Mouse (Mus musculus) mouse trophoblast stem cell (cell line): ENCODE results near the gene Rims3.

Experiments used
- in situ Hi-C, 2 experiments: fragments of 300-500 bp; cut with MseI, MboI; formaldehyde crosslinking; loops; 2 replicates in 1 of 2; 3 replicates in 1 of 2; pipeline ENCODE4 v1.15.1; 2025

Gene Rims3

GRCm38 (mm10) chr4:120849451-120849850 is 5.2 kb upstream of the Rims3 start:
- in situ Hi-C loops = no loop called here

- in situ Hi-C loops = loop anchor here (5.0 kb wide), 1 partner anchor 41 kb away; no protein-coding TSS in a partner anchor
Observed at GRCm38 (mm10) chr4:120850946-120851345, 3.7 kb upstream of the Rims3 start.

GRCm38 (mm10) chr4:120855360-120856060 is 894 bp downstream of the Rims3 start:
- in situ Hi-C loops = no loop called here

DNA sequence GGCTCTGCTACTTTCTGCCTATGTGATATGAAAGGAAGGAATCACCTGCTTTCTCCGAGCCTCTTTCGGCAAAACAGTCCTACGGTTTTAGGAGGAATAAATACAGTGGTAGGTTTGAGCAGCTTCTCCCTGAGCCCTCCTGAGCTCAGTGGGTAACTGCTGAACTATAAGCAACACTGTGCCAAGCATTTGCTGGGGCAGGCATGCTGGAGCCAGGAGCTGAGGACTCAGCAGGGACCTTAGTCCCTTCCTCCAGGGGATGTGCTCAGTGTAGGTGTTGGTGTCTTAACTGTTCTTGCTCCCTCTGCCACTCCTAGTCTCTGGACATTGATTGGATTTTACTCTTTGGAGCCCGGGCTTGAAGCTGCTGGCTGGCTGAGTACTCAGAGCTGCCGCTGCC is 1.8 kb downstream of the Rims3 start:
- in situ Hi-C loops = no loop called here

DNA sequence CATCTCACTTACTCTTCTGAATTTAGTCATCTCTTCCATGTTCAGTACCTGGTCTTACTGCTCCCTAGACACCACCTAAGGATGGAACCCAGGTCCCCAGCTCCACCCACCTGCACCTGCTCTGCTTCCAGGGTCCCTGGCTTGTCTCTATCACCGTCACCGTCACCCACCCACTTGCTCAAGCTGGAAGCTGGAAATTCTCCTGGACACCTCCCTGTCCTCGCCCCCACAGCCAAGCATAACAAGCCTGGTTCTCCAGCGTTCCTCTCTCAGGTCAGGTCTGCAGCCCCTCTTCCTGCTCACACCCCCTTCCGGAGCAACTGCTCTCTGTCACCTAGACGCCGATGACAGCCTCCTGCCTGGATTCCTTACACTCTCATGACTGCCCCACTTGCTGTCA is 5.2 kb downstream of the Rims3 start:
- in situ Hi-C loops = no loop called here

GRCm38 (mm10) chr4:120866211-120866610 is 11.6 kb downstream of the Rims3 start:
- in situ Hi-C loops = no loop called here

GRCm38 (mm10) chr4:120868246-120868645 is 13.6 kb downstream of the Rims3 start:
- in situ Hi-C loops = no loop called here

- in situ Hi-C loops = no loop called here
Observed at GRCm38 (mm10) chr4:120868988-120869387, 14.4 kb downstream of the Rims3 start.

DNA sequence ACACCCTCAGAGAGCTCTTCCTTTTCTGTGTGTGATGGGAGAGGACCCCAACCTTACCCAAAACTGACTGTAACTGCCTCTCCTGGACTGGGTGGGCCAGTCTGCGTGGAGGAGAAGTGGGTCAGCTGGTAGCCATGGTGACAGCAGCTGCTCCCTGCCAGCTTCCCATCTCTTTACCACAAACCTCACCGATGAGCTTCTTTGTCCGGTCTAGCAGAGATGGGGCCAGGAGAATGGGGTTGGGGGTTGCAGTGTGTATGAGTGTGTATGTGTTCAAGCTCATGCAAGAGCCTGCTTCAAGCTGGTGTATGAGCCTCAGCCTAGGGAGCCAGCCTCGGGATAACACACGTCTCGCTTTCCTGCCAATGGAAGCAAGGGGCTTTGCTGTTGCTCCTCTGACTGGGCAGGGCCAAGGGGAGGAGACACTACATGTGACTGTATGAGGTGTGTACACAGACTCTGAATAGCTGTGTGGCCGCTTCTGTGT is 15.7 kb downstream of the Rims3 start:
- in situ Hi-C loops = no loop called here

DNA sequence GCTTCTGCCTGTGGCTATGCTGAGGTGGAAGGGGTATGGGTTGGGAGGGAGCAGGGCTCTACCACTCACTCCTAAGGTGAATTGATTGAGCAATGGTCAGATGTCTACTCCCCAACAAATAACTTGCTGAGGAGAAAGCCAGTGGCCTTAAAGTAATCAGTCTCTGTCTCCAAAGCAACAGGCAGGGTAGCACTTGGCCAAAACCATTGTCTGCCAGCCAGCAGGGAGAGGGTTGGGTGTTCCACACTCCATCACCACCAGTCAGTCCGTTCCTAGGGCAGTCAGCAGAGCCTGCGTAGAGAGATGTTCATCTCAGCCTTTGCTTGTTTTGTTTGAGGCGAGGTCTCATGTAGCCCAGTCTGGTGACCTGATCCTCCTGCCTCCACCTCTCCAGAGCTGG is 21.3 kb downstream of the Rims3 start:
- in situ Hi-C loops = no loop called here

DNA sequence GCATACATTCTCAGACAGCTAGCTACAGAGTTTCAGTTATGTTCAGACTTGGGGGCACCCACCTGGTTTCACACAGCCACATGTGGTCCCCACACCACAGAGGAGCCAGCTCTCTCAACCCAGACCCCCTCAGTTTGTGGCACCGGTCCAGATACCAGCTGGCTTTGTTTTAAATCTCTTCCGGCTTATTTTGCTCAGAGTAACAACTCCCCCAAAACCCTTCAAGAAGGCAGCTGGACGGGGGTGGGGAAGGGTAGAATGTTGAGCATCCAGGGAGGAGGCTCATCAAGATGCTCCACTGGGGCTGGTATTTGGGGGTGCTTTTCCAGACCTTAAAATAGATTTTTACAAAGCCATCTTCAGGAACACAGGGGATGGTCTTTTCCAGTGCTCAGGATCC is 24.1 kb downstream of the Rims3 start:
- in situ Hi-C loops = no loop called here

DNA sequence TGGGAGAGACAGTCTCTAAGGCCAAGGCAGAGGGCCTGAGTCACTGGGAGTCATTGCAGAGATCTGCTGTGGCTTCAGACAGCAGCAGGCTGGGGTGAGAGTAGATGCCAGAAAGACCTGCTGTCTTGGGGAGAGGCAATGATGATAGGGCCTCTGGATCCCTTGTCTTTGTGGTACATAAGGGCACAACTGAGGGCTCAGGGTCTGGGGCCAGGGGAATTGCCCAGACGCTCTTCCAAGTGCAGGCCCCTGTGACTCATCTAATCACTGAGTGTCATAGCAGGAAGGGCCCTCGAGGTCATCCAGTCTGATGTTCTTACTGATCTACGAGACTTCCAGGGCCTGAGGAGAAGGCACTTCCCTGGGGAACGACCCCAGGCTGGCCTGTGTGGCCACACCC is 24.8 kb downstream of the Rims3 start:
- in situ Hi-C loops = no loop called here

GRCm38 (mm10) chr4:120880731-120881432 is 26.3 kb downstream of the Rims3 start:
- in situ Hi-C loops = no loop called here

DNA sequence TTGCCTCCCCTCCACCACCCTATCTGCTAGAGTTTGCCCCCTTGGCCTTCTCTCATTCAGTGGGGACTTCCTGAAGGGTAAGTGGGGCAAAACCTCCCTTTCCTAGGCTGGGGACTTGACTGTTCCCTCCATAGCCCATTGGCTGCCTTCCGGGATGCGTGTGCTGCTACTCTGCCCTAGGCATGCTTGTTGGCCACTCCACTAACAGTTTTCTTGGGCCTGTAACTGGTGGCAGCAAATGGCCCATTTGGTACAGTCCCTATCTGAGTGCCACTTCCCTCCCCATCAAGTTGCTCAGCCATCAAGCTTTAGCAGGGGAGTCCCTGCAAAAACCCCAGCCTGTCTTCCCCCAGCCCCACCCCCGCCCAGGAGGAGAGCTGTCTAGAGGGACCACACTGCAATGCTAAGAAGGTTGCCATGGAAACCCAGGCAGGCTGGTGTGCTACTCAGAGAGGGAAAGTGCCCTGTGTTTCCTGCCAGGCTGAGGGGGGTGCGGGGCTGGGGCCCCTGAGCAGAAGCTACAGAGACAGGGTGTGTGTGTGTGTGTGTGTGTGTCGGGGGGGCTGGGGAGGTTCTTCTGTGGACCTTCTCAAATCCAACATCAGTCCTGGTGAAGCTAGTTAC is 27.5 kb downstream of the Rims3 start:
- in situ Hi-C loops = no loop called here

DNA sequence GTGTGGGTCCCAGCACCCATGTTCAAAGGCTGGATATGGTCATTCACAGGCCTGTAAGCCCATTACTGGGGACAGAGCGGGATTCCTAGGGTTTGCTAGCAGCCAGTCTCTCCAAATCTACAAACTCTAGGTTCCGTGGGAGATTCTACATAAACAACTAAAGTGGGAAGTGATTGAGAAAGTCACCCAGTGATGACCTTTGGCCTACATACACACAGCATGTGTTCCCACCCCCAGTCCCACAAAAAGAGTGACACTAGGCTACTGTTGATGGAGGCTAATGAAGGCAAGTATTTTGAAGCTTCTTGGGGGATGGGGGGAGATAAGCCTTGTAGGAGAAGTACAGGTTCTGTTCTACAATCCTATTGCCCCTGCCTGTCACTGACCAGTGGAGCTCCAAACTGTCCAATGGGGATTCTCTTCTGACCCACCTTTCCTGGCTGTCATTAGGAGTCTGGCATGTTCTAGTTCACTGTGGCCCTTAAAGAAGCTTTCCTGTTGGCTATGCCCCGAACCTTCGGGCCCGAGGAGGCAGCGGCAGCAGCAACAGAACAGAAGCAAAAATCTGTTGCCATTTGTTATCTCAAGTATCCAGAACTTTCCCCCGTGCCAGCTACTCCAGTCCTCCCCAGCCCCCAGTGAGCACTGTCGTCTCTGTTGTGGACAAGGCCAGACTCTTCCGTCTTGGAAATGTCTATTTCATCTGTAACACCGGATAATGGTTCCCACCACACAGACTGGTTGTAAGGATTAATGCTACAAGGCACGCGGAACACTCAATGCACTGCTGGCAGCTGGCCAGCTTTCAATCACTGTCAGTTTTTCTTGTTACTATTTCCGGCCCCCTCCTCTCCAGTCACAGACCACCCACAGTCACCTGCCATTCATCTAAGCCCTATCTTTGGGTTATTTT is 30.8 kb downstream of the Rims3 start:
- in situ Hi-C loops = no loop called here

DNA sequence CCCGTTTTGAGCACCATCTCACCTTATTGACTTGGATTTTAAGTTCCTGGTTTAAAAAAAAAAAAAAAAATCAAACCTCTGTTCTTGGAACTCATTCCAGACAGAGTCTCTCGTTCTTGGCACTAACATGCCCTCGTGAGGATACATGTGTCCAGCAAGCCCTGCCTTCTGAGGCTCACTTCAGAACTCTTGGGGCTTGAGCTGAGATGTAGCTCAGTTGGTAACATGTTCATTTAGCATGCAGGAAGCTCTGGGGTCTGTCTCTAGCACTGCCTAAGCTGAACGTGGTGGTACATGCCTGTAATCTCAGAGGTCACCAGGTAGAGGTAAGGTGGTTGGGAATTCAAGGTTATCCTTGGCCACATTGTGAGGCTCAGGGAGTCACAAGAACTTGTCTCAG is 31.5 kb downstream of the Rims3 start:
- in situ Hi-C loops = no loop called here

DNA sequence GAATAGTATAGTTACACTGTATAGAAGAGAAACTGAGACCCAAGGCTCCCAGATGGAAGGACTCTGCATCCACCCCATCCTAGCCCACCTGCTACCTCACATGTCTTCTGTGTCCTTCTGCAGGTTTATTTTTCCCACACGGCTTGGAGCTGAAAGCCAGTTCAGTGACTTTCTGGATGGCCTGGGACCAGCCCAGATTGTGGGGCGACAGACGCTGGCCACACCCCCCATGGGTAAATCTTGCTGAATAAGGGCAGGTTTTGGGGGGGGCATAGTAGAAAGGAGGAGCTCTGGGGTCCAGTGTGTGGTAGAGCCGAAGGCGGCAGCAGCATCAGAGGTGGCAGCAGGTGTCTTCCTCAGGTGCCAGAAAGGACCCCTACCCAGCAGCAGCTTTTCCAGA is 32.2 kb downstream of the Rims3 start:
- in situ Hi-C loops = no loop called here

DNA sequence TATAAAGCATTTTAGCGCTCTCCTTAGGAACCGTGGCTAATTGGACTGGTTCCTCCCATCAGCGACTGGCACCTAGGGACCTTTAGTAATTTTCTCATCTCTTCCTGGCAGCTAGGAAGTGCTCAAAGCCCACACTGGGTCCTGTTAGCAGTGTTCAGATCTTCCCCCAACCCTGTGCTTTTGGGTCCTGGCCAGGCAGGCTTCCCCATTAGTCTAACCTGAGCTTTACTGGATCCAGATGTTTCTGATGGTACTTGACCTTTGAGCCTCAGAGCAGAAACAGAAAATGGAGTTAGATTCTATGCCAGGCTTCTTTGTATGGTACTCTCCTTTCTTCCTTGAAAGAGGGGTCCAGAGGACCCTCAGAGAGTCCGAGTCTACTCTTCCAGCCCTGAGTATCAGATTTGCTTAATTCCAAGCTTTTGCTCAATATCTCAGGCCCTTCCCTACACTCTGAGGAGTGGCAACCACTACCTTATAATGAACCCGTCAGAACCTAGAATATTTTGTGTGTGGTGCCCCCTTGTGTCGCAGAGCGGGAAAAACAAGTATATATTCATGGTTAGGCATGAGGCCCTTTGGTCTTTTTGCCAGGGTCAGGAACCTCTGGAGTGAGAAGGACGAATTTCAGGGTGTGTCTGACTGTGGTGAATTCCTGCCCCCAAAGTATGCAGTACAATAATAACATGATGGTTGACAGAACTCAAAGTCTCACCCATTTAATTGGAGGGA is 32.9 kb downstream of the Rims3 start:
- in situ Hi-C loops = no loop called here

DNA sequence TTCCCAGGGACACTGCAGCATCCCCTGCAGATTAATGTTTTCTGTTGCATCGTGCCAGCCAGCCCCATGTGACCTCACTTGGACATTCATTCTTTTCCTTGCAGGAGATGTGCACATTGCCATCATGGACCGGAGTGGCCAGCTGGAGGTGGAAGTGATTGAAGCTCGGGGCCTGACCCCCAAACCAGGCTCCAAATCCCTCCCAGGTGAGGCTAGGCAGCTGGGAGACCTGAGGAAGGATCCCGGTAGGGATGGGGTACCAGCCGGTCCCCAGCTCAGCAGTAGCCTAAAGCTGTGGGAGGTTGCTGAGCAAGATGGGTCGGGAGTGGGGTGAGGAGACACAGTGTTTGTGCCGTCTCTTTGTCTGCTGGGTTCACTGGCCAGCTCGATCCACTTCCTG is 34.3 kb downstream of the Rims3 start:
- in situ Hi-C loops = no loop called here

DNA sequence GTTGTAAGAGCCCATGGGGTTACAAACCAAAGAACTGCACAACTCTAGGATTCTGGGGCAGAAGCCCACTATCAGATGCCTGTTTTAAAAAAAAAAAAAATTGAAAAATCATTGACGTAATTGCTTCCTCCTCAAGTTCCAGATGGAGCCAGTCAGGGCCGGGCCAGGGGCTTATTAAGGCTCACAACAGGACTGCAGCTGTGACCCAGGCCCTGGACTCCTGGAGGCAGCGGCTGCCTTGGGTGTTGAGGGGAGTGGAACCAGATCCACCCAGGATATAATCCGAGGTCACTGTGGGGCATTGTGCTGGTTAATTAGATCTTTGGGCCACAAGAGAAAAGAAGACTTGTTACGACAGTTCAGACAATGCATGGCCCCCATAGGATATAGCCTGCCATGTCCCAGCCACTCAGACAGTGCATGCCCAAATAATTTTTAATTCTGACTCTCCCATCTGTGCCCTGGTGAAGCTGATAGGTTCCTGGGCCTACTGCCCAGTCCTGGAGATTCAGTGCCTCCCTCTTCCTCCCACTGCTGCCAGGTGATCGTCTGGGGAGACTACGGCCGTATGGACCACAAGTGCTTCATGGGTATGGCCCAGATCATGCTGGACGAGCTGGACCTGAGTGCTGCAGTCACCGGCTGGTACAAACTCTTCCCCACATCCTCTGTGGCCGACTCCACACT is 36.3 kb downstream of the Rims3 start:
- in situ Hi-C loops = loop anchor here (5.0 to 10.0 kb wide), 2 partner anchors 39 to 306 kb away; partner anchors contain the start of genes Rims3 (in 2 of the 2) and Gm8439 (in 1 of the 2)
